ENCODE assay signal across 8 mouse cellular contexts in the genomic region with DNA sequence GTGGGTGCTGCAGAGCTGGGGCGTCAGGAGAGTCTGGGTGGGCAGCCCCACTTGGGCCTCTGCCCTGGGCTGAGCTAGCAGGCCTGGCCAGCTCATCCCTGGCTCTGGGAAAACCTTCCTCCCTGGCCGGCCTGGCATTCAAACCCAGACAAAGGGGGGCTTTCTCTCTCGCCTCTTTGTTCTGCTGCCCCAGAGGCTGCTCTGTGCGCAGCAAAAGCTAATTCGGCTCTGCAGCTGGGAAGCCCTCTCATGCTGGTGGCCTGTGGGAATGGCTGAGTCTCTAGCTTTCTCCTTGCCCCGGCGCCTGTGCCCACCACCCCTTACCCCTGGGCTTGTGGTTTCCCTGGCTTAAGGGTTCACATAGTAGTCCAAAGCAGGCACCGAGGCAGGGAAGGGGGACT. TPM values are rescaled to one million over a fixed set of nuclear protein-coding genes. Genes with fewer than 3 reads are reported as not detected.
A peak's percentile ranks its signal among the peaks of the same experiment; 100 is the strongest.
DNase-seq lines count a peak whose midpoint lies in the region; ATAC-seq and TF ChIP-seq lines count a peak whose summit lies in the region.
"Had no signal": no experiment of that assay in that cellular context is flagged by ENCODE, and none has a peak within 500 bp of the region (broad histone marks: within the 10 kb centered on the region; RNA-seq: fewer than 3 reads in every experiment).

No protein-coding gene starts in this region.

- H3K4me1 ChIP-seq in lung, embryonic 14.5 days (ENCODE audit: insufficient read depth), result peaks cover 34% of the 10 kb centered on the region
- H3K4me1 ChIP-seq in forebrain, embryonic 12.5 days, result peaks cover 72% of the 10 kb centered on the region
- H3K4me1 ChIP-seq in limb, embryonic 10.5 days, result peaks cover 72% of the 10 kb centered on the region

- no peak overlapping the region for H3K4me3 ChIP-seq in lung, embryonic 14.5 days (ENCODE audit: low read depth, low read length)
- peak overlapping the region; percentile 98 for H3K4me3 ChIP-seq in forebrain, embryonic 12.5 days (replicated peaks)
- H3K4me3 ChIP-seq in limb, embryonic 10.5 days, result no peak overlapping the region
- H3K4me3 ChIP-seq: limb, embryonic 15.5 days had no signal

- peak overlapping the region; percentile 17; the same call in 1 of the 2 replicates for H3K9ac ChIP-seq in lung, embryonic 14.5 days
- peak overlapping the region; percentile 56 for H3K9ac ChIP-seq in forebrain, embryonic 12.5 days
- H3K9ac ChIP-seq: limb, embryonic 15.5 days had no signal

- DNase-seq in lung, embryonic 14.5 days, result no peak
- DNase-seq in lung, postnatal 36 days, result no peak
- no peak for DNase-seq in limb, embryonic 10.5 days (ENCODE audit: low spot score)
- DNase-seq in retina, postnatal 1 day, result peak; percentile 84
- DNase-seq in cerebellum, postnatal 4 days (ENCODE audit: low spot score in 2 of 2), result no peak

- H3K27ac ChIP-seq in lung, embryonic 14.5 days (ENCODE audit: low read depth), result no peak overlapping the region
- peak overlapping the region; percentile 92 for H3K27ac ChIP-seq in forebrain, embryonic 12.5 days
- peak overlapping the region; percentile 51; the same call in 1 of the 2 replicates for H3K27ac ChIP-seq in limb, embryonic 10.5 days

- no peaks in the 10 kb centered on the region for H3K9me3 ChIP-seq in lung, embryonic 14.5 days (ENCODE audit: low read depth, low read length)
- no peaks in the 10 kb centered on the region for H3K9me3 ChIP-seq in forebrain, embryonic 12.5 days
- H3K9me3 ChIP-seq in limb, embryonic 10.5 days (replicated peaks), result no peaks in the 10 kb centered on the region
- H3K9me3 ChIP-seq: limb, embryonic 15.5 days had no signal

- H3K27me3 ChIP-seq in lung, embryonic 14.5 days (ENCODE audit: insufficient read depth, low read length), result no peaks in the 10 kb centered on the region
- no peaks in the 10 kb centered on the region for H3K27me3 ChIP-seq in forebrain, embryonic 12.5 days
- H3K27me3 ChIP-seq in limb, embryonic 10.5 days (ENCODE audit: low read depth, poor library complexity, severe bottlenecking), result no peaks in the 10 kb centered on the region
- H3K27me3 ChIP-seq: limb, embryonic 15.5 days had no signal

- ATAC-seq in lung, embryonic 14.5 days (ENCODE audit: insufficient read depth), result no peak
- ATAC-seq in forebrain, embryonic 12.5 days (ENCODE audit: low FRiP score), result peak; percentile 19; the same call in 1 of the 2 replicates
- ATAC-seq in erythroblast, adult 5-6 weeks (replicated peaks; ENCODE audit: low FRiP score, poor library complexity, severe bottlenecking), result no peak

- 78% methylated on average over 8 of the region's 8 CpGs for WGBS in lung, embryonic 14.5 days
- 10% methylated on average over 8 of the region's 8 CpGs for WGBS in forebrain, embryonic 12.5 days
- WGBS in limb, embryonic 10.5 days, result 78% methylated on average over 8 of the region's 8 CpGs

- no peak for TF ChIP-seq CTCF in lung, embryonic 14.5 days (IDR thresholded peaks at IDR 0.05; ENCODE audit: low read depth)

- peaks cover 77% of the 10 kb centered on the region for H3K36me3 ChIP-seq in lung, embryonic 14.5 days (ENCODE audit: insufficient read depth)
- peaks cover 69% of the 10 kb centered on the region for H3K36me3 ChIP-seq in forebrain, embryonic 12.5 days (replicated peaks)
- peaks cover 72% of the 10 kb centered on the region for H3K36me3 ChIP-seq in limb, embryonic 10.5 days

- H3K4me2 ChIP-seq in lung, embryonic 14.5 days, result peak overlapping the region; percentile 94; the same call in 1 of the 2 replicates
- peak overlapping the region; percentile 97 for H3K4me2 ChIP-seq in forebrain, embryonic 12.5 days
- H3K4me2 ChIP-seq: limb, embryonic 15.5 days had no signal

RNA-seq across cellular contexts. Expression of a gene that starts 5.7 kb away (rescaled TPM):
- 28.3 and 31.0 TPM in 2 replicates for polyA plus RNA-seq in lung, embryonic 14.5 days (2014; fragmentation: Nextera tagmentation; extraction: Ambion mirVana)
- polyA plus RNA-seq in forebrain, embryonic 12.5 days (2016; fragmentation: Nextera tagmentation; extraction: Ambion mirVana), result 33.9 and 35.1 TPM in 2 replicates
- 13.0 and 15.2 TPM in 2 replicates for polyA plus RNA-seq in limb, embryonic 10.5 days (2016; fragmentation: Nextera tagmentation; extraction: Ambion mirVana)
- total RNA-seq in erythroblast, adult 5-6 weeks (2015; ENCODE audit: low replicate concordance), result 5.4 and 6.1 TPM in 2 replicates
- 2.0 and 6.4 TPM in 2 replicates for total RNA-seq in erythroblast, adult 5-6 weeks (2017; ENCODE audit: low replicate concordance)
